Mouse (Mus musculus) T-cell, adult 66 days (primary cell): Measurements from ENCODE around the gene Bub3. TPM values are rescaled to one million over a fixed set of nuclear protein-coding genes. Genes with fewer than 3 reads are reported as not detected.

Source experiments
- total RNA-seq, 2 experiments: library from RNA; stranded (reverse); gene quantifications; 3 replicates in 1 of 2; 4 replicates in 1 of 2; pipeline ENCODE4 v1.2.4; 2023

Gene Bub3
- total RNA-seq, result 10 to 100 TPM; 57.3 to 71.8 TPM

DNA sequence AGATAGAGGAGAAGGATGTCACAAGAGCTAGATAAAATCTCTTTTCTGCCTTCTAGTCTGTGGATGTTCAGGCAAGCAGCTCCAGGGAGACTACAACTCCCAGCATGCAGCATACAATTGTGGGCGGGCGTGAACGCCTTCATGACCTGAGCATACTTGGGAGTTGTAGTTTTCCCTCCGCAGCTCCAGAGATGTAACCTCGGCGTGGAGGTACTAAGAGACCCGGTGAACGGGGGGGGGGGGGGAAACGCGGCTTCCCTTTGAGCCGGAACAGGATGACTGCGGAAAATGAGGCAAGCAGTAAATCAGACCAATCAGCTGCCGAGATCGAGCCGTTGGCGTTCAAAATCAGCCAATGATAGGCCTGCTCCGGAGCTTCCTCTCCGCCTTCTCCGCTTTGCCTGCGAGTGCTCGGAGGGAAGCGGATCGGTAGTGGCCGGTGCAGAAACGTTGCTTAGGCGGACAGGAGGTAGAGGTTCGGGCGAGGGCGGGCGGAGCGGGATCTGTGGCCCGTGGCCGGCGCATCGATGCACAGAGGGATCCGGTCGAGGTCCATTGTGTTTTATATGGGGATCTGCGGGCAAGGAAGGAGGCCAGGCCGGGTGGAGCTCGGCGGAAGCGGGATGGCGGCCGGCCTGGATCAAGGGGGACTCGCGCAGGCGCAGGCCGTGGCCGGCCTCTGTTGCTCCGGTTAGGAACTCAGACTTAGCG is at the start of gene Bub3:
TSS of gene Bub3 (plus strand) at position 237 of the 711 bp plus-strand sequence.

GRCm38 (mm10) chr7:131542115-131542871 is 17.7 kb upstream of the Bub3 start, which contains the start of gene Hmx3:
Gene Hmx3 (plus strand): TSS chr7:131542867.

DNA sequence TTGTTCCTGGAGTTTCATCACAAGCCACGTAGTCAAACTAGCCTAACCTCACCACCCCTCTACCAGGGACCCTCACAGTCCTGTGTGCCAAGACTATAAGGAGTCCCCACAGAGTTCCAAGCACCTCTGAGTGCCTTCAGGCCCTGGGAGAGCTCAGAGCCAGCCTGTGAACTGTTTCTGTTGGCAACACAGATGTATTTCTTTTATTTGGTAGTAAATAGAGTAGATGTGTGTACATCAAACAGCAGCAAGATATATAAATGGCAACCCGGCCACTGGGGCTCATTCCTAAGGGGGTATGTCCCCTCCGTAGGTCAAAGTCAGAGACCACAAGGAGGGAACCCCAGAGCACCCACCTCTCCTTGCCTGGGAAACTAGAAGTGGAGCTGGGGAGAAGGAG is 11.5 kb upstream of the Bub3 start, which contains the start of gene Hmx2:
TSS of gene Hmx2 (plus strand) at position 301 of the 400 bp plus-strand sequence.

Other genes starting within 250 kb of the Bub3 start
- not detected for gene Cuzd1, start 237.9 kb upstream of the Bub3 start, total RNA-seq
- gene Fam24b, start 230.7 kb upstream of the Bub3 start, total RNA-seq, result 1 to 10 TPM in 1 of 2 experiments, not detected in 1; 1.5 TPM
- gene Fam24a, start 226.4 kb upstream of the Bub3 start, total RNA-seq, result not detected
- 10 to 100 TPM; 22.5 to 29.6 TPM for gene 2310057M21Rik, start 197.5 kb upstream of the Bub3 start, total RNA-seq
- gene Pstk, start 189.1 kb upstream of the Bub3 start, total RNA-seq, result 10 to 100 TPM; 26.7 to 29.1 TPM
- 10 to 100 TPM; 80.2 to 80.4 TPM for gene Ikzf5, start 149.7 kb upstream of the Bub3 start, total RNA-seq
- gene Acadsb, start 149.6 kb upstream of the Bub3 start, total RNA-seq, result 10 to 100 TPM; 21.1 to 23.9 TPM
- gene Hmx3, start 17.4 kb upstream of the Bub3 start, total RNA-seq, result not detected
- gene Hmx2, start 11.4 kb upstream of the Bub3 start, total RNA-seq, result not detected